Mouse (Mus musculus) spleen, adult 12 weeks (tissue): ENCODE measurements around the gene D8Ertd738e.

Experiments used
- DNase-seq: peaks from one replicate; pipeline ENCODE4 v3.0.0; 2022; ENCODE audit warnings: low spot score

D8Ertd738e gene

DNA sequence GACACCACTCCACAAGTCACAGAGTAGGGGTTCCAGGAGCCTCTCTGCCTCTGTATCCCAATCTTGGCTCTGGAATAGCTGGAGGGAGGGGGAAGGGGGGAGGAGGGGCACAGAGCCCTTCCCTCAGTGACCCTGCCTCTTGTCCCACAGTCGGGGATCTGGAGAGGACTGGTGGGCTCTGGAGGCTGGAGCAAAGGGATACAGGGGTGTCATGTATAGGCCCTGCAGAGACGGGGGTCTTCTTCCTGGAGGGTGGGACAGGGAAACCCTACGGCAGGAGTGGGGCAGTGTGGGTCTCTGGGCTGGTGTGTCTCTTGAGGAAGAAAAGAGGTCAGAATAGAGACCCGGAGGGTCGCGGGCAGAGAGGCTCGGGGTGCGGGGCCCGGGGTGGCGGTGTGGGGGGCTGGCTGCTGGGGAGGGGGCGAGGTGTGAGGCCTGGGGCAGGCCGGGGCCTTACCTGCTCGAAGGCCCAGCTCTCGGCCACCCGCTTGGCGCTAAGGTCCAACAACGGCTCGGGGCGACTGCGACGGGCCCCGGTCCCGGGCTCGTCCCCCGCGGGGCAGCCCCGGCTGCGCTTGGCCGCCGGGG, 13.0 kb downstream of the D8Ertd738e start:
- no peak for DNase-seq

DNA sequence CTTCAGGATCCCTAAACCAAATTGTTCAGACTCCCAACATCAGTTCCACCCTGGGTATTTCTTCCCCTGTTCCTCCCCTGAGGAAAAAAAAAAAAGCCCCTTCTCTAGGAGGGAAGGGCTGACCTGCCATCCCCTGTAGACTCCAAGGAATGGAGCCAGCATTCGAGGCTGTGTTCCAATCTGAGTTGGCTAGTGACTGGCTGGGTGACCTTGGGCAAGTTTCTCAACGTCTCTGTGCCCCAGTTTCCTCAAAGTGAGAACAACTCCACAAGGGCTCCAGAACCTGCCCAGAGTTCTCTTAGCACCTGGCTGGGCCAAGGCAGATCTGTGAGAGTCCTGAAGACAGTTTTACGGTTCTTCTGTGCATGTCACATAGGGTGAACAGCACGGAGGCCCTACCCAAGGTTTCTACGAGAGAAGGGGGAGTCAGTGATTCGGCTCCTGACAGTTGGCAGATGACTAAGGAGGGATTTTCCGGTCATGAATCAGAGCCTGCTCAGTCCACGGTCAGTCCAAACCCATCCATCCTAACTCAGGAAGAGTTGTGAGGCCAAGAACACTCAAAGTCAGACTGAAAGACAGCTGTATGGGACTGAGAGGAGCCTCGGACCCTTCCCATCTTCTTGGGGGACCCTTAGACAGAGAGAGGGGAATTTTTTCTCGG, 13.6 kb downstream of the D8Ertd738e start:
- no peak for DNase-seq

DNA sequence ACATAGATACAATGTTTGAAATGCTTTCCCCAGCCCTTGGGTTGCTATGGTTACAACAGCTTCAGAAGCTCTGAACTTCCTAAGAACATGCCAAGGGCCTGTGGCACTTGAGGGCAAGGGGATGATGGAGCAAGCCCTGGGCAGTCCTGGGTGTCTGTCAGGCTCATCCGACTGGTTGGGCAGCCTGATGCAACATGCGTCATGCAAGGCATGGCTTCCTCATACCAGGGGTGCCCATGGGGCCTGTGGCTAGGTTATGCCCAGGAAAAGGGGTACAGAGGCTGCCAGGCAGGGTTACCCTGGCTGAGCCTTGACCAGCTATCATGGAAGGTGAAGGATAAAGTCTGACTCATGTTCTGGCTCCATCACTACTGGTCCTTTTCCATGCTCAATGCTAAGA, 16.5 kb downstream of the D8Ertd738e start:
- no peak for DNase-seq

DNA sequence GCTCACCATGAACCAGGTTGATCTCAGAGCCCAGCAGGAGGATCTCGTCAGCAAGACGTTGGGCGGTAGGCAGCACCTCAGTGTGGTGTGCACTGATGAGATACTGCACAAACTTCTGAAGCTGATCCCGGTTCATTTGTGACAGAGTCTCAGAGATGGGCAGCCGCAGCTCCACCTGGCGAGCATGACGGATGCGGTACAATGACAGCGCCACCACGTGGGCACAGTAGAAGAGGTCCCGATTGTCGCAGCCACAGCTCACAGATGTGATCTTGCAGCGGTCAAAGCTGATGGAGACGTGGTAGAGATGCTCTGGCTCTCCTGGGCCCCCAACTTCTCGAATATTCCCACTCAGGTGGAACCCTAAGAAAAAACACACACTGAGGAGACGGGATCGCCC, 18.8 kb downstream of the D8Ertd738e start:
- DNase-seq = no peak

DNA sequence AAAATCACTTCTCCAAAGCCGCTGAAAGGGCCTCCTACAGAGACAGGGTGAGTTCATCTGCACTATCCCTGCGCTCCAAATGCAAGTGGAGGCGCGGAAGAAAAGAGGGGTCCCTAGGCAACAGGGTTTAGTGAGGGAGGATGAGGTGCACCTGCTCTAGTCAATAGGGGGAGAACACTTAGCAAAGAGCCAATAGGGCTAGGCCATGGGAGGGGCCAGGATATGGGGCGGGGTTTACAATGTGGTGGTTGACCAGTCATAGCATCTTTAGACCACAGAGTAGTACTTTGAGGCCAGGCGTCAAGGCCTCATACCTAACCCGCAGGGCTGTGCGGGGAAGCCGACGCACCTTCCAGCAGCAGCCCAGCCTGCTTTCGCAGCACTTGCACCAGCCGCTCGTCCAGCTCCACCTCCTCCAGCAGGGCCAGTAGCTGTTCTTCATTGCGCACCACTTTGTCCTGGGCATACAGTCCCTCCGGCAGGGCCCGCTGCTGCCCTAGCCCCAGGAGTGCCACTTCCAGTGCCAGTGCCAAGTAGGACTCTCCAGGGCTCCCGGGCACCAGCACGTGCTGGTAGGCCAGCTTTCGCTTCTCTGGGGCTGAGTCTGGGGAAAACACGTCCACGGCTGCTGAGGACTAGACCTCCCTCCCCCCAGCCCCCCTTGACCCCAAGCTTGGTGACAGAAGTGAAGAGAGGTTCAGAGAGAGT, 26.0 kb downstream of the D8Ertd738e start:
- no peak for DNase-seq

DNA sequence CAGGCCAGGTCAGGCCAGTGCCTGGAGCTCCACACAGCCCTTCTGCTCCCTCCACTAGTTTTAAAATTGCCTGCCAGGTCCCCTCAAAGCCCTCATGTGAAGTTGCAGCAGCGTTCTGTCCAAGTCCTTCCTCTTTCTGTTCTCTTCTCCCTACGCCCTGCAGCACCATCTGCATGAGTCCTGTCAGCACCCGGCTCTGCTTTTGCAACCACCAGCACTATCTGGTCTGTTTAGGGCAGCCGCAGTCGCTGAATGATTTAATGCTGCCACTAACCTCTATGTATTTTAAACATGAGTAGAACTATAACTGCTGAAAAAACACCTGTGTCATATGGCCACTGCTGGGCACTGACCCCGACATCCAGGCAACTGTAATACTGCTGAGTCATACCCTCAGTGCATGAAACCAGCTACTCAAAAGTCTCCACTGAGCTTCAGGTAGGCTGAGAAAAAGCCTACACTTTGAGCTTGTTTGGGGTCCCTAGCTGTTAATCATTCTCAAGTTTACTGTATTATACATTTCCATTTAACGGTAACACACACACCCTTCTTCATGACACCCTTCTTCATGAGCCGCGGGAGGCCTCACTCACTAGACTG, 26.9 kb downstream of the D8Ertd738e start:
- no peak for DNase-seq

DNA sequence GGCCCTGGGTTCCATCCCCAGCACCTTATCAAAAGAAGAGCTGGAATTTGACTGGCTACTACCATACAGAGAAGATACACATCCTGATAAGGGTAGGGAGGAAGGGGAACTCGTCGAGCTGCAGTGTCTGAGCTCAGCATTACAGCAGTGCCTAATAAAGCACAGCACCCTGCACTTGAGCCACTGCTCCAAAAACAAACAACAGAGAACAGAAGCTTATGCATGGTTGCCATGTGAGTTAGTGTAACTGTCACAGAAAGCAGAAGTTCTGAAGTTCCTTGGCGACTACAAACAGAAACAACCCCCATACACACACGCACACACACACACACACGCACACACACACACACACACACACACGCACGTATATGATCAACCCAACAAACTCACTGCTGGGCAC, 29.4 kb downstream of the D8Ertd738e start:
- no peak for DNase-seq

DNA sequence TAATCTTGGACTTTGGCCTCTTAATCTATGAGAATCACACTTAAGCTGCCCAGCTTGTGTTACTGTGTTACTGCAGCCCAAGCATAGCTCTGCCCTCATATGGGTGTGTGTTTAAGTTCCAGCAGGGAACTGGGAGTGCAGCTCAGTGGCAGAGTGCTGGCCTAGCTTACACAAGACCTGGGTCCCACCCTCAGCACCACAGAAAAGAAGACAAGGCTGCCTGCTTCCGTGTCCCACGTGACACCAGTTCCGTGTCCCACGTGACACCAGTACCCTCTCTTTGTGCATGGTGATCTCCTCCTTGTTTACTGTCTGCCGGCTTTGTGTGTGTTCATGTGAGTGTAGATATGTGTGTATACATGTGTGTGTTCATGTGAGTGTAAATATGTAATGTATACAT, 31.4 kb downstream of the D8Ertd738e start:
- DNase-seq = no peak

DNA sequence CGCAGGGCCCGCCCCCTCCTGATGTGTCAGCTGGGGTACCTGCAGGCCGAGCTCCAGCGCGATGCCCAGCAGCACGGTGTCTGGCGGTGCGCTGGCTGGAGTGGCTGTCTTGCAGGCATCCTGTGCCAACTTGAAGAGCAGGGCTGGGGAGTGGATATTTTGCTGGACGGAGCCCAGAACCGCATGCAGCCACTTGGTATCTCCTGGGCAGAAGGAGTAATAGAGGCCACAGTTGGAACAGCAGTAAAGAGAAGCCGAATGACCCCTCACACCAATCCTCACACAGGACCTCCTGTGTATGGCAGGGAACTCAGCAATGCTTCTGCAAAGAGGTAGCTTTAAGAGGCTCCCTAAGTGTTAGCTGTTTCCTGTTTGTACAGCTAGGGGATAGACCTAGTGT, 32.3 kb downstream of the D8Ertd738e start:
- no peak for DNase-seq

DNA sequence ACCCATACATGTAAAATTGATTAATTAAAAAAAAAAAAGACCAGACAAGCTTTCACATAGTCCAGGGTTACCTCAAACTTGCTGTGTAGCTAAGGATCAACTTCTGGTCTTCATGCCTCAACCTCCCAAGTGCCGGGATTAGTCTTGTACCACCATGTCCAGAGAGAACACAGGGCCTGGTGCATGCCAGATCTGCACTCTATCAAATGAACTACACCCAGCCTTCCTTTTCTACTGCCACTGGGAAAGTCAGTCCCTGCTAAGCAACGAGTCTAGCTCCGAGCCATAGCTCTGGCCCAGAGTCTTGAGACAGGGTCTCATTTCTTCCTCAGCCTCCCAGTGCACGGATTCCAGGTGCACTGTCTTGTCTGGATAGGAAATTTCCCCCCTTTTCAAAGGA, 36.2 kb downstream of the D8Ertd738e start:
- DNase-seq = no peak

DNA sequence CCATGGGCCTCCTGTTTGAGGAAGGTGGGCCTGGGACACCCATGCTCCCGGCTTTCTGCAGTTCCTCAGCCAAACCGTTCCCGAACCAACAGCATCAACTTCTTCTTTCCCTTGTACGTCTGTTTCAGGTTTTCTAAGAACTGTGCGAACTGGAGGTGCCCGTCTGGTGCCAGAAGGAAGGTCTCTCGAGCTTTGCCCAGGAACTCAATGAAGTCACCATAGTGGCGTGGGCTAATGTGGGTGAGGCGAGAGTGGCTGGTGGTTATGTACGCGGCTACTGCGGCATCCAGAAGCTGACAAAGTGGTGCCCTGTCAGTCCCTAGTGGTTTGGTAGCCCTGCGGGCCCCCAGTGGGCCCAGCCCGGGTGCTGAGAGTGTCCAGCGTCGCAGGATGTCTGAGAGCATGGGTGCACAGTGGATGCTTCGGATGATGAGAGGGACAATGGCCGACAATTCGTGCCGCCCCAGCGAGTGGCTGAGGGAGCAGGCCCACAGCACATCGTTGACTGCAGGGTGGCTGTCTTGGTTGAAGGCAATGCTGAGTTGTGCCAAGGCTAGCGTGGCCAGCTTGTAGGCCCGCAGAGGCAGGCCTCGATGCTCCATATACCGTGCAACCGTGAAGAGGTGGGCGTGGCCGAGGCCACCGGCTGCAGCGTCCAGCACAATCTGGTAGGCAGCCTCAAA, 37.5 kb downstream of the D8Ertd738e start:
- no peak for DNase-seq

DNA sequence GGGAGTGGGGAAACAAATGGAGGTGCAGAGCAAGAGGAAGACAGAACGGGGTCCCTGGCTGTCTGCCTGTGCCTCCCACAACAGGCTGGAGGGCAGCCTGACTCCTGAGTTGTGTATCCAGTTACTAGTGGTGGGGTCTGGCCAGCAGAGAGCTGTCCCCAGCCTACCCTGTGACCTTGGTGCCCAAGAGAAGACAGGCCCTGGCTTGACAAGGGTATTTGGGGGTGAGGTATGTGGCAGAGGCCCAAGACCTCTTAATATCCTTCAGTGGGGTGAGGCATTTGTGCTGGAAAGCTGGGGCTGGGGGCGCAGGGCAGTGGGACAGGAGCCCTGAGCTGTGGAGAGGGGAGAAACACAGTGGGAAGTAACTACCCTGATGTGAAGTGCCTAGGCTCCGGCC, 38.3 kb downstream of the D8Ertd738e start:
- DNase-seq = no peak

DNA sequence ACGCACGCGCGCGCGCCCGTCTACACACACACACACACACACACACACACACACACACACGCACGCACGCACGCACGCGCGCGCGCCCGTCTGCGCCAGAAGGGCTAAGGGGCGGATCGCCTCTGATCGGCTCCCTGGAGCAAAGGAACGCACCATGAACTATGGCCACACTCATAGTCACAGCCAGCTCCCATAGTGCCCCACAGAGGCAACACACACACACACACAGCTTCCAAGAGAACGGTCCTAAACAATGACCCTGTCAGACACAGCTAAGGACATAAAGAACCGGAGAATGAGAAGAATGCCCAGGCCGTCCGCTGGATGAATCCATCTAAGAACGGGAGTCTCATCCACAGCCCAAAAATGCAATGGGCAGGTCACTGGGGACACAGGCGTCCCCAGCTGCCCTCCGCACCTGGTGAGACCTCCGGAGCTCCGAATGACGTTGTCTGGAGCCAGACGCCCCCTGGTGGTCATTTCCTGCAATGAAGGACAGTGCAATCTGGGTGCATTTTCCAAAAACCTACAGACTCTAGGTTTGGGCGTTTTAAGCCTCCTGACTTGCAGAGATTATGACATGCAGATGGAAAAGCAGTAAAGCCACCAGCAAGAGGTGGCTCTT, 39.2 kb downstream of the D8Ertd738e start:
- DNase-seq = peak; percentile 60

DNA sequence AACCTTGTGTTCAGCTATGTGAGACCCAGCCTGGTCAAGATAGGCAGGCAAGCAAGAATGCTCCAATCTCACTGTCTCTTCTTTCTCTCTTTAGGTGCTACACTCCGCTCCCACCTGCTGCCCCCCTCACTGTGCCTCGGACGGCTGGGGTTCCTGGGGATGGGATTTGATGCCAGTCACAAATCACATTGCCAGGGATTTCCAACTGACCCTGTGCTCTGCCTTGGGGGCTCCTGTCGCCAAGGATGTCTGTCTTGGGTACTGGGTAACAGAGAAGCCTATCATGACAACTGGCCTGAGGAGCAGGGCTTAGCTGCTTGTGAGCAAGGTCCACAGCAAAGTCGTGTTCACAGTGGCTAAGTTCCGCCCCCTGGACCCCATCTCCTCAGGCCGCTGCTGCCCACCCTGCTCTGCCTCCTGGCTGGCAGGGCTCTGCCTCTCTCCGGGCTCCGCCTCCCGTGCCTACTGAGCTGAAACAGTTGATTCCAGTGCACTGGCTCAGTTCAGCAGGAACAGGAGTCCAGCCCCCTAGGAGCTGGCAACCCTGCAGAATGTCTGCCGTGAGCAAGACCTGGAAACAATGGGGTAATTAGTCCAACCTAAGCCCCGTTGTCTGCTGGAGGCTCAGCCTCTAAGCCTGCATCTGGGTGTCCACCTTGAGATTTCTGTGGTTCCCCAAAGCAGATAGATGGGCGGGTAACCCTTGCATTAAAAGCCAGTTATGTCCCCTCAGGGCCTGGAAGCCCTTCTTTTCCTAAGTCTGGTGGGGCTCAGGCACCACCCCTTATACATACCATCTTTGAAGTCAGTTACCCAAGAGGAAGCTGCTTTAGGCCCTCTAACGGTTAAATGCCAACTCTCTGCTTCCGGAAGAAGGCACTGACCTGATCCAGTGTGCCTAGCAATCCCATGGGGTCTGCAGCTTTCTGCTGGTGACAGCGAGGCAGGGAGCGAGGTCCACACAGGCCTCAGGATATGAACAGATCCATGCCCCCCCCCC, 40.8 kb downstream of the D8Ertd738e start:
- no peak for DNase-seq

DNA sequence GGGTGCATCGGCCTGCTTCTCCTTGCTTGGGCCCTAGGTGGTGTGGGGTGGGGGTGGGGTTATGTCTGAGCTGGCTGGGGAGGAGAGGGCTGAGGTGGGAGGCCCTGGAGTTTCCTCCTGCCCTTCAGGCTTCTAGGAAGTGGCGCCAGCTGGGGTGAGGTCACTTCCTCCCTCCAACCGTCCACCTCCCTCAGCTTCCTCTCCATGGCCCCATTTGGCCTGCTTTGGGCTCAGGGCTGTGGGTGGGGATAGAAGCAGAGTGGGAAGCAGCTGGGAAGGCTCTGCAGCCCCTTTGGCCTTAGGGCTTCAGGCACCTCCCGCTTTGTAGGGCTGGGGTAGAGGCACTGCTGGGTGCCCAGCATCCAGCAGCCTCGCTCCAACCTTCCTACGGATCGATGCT, 41.7 kb downstream of the D8Ertd738e start:
- DNase-seq = no peak

DNA sequence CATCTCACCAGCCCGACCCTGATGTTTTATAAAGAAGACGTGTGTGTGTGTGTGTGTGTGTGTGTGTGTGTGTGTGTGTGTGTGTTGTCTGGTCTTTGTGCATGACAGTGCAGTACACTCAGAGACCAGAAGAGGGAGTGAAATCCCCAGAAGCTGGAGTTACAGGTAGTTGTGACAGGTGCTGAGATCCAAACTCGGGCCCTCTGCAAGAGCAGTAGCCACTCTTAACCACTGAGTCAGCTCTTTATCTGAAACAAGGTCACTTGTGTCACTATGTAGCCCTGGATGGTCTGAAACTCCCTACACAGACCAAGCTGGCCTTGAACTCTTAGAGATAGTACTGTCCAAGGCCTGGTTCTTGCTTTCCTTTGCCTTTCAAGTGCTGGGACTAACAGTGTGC, 42.9 kb downstream of the D8Ertd738e start:
- DNase-seq = no peak

DNA sequence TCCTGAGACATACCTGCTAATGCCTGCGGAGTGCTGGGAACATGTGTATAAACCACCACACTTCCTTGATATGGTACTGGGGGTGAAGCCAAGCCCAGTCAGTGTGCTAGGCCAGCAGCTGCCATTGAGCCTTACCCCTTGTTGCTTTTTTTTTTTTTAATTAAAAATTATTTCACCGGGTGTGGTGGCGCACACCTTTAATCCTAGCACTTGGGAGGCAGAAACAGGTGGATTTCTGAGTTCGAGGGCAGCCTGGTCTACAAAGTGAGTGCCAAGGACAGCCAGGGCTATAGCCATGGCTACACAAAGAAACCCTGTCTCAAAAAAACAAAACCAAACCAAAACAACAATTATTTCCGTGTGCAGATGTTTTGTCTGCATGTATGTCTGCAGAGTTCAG, 44.4 kb downstream of the D8Ertd738e start:
- DNase-seq = no peak

DNA sequence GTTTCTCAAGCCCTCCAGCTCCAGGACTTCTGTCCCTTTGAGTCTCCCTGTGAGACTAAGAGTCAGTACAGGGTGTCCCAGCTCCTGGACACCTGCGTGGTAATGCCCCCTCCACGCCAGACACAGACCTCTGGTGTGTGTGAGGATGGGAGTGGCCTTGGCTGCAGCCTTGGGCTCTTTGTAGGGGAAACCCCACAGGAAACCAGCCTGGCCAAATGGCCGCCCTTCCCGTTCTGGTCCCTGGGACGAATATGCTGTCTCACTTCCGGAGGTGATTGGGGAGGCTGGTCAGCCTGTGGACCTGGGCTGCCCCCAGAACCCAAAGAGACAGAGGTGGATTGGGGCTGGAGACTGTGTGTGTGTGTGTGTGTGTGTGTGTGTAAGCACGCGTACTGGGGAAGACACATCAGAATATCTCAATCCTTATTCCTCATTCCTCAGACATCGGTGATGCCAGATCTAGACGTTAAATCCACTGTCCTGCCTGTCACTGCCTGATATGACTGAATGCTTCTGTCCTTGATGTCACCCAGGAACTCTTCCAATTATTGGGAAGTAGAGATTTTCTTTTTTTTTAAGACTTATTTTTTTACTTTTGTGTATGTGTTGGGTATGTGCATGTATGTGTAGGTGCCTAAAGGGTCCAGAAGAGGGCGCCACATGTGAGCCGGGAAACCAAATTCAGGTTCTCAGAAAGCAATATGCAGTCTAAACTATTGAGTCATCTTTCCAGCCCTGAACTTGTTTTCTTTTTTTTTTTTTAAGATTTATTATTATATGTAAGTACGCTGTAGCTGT, 45.3 kb downstream of the D8Ertd738e start:
- no peak for DNase-seq

DNA sequence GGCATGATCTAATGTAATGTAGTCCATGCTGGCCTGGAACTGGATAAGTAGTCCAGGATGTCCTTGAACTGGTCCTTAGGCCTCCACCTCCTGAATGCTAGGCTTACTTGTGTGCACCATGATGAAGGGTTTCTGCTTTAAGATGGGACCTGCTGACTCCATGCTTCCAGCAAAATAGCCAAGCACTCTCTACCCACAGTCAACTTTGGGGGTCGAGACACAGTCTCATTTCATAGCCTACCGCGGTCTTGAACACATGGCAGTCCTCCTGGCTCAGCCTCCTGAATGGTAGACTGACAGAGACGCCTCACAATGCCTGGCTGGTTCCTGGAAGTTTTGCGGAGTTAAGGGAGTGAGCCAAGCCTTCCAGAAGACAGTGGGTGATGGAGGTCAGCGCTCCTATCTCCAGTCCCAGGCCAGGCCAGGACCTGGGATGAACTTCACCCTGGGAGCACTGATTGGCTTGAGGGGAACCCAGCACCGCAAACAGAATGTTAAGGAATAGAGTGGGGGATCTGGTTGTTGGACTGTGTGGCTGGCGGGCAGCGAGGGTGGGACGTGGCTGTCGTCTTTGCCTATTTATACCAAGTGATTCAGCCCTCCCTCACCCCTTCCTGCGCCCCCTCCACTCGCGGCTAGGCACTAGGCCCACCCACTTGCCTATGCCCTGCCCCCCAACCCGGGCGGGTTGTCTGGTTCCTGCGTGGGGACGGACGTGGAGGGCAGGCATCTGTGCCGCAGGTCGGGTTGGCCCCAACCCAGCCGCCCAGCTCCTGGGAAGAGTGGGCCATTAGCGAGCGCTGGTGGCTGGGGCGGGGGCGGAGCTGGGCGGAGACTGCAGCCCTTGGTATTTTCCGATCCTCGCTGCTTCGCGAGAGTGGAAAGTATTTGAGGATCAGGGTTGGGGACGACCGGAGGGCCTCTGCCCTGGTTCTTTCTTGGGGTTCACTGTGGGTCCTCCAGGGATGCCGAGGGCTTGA, 46.3 kb downstream of the D8Ertd738e start:
- DNase-seq = peak; percentile 58
